In the genomic region with DNA sequence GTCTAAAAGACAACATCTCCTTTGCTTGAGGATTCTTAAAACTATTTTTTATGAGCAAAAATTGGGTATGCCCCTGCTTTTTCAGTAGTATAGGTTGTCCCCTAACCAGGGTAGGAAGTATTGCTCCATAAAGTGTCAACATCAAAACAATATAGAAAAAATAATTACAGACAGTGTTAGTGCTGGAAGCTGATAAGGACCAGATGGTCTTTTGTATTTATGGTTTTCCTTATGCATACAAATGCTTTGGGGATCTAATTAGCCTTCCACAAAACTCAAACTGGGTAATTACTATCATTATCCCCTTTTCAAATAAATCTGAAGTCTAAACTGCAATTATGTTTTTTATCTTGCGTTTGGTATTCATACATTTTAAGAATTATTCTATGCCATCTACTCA, we compare ENCODE assay signal across 28 mouse cellular contexts.
"Had no signal": no experiment of that assay in that cellular context is flagged by ENCODE, and none has a peak within 500 bp of the region (broad histone marks: within the 10 kb centered on the region; RNA-seq: fewer than 3 reads in every experiment).

No protein-coding gene starts in this region.

- H3K4me2 ChIP-seq: heart, embryonic 12.5 days; hindbrain, embryonic 12.5 days; hindbrain, embryonic 14.5 days; intestine, embryonic 15.5 days; limb, embryonic 13.5 days; limb, embryonic 15.5 days; liver, embryonic 12.5 days had no signal

- H3K9ac ChIP-seq: heart, embryonic 12.5 days; hindbrain, embryonic 12.5 days; hindbrain, embryonic 14.5 days; intestine, embryonic 15.5 days; limb, embryonic 13.5 days; limb, embryonic 15.5 days; liver, embryonic 12.5 days; liver, embryonic 14.5 days had no signal

- H3K27me3 ChIP-seq: heart, embryonic 12.5 days; hindbrain, embryonic 12.5 days; intestine, embryonic 15.5 days; limb, embryonic 13.5 days; limb, embryonic 15.5 days; liver, embryonic 12.5 days had no signal

- H3K27ac ChIP-seq: gastrocnemius, adult 2 months; heart, embryonic 10.5 days; hindbrain, embryonic 10.5 days; hindbrain, embryonic 12.5 days; hindbrain, embryonic 14.5 days; intestine, embryonic 15.5 days; layer of hippocampus, adult 2 months; limb, embryonic 13.5 days; limb, embryonic 15.5 days; liver, embryonic 12.5 days; liver, embryonic 14.5 days had no signal

- DNase-seq: gastrocnemius, adult 2 months; gastrocnemius, postnatal 10 days; gastrocnemius, postnatal 25 days; heart, adult 18-20 months; heart, postnatal 10 days; heart, postnatal 4 days; kidney, adult 18-20 months; kidney, adult 8-10 months; kidney, postnatal 10 days; kidney, postnatal 25 days; kidney, postnatal 4 days; layer of hippocampus, adult 9-11 months; layer of hippocampus, postnatal 36 days; left cerebral cortex, postnatal 4 days had no signal

- ATAC-seq: hindbrain, embryonic 16.5 days; inflammation-experienced regulatory T-cells, adult 6 months; intestine, embryonic 15.5 days; intestine, postnatal 0 days; liver, embryonic 12.5 days had no signal

- H3K9me3 ChIP-seq: heart, embryonic 10.5 days; heart, embryonic 12.5 days; hindbrain, embryonic 10.5 days; hindbrain, embryonic 12.5 days; intestine, embryonic 15.5 days; limb, embryonic 13.5 days; limb, embryonic 15.5 days; liver, embryonic 12.5 days had no signal

- H3K36me3 ChIP-seq: heart, embryonic 10.5 days; heart, embryonic 12.5 days; hindbrain, embryonic 10.5 days; hindbrain, embryonic 12.5 days; intestine, embryonic 15.5 days; limb, embryonic 13.5 days; limb, embryonic 15.5 days; liver, embryonic 12.5 days had no signal

- H3K4me3 ChIP-seq: gastrocnemius, adult 2 months; heart, embryonic 10.5 days; heart, embryonic 12.5 days; hindbrain, embryonic 10.5 days; hindbrain, embryonic 12.5 days; intestine, embryonic 15.5 days; layer of hippocampus, adult 2 months; limb, embryonic 13.5 days; limb, embryonic 15.5 days; liver, embryonic 12.5 days had no signal

- H3K4me1 ChIP-seq: heart, embryonic 10.5 days; heart, embryonic 12.5 days; hindbrain, embryonic 10.5 days; hindbrain, embryonic 12.5 days; intestine, embryonic 15.5 days; limb, embryonic 15.5 days; liver, embryonic 12.5 days had no signal
